Mouse (Mus musculus): ENCODE measurements around the gene Foxn3.

- TF ChIP-seq POLR2A (IDR thresholded peaks at IDR 0.05; ENCODE audit: extremely low read depth, insufficient read depth, low read length) (no peak), CTCF (IDR thresholded peaks at IDR 0.05; ENCODE audit: low read depth, low read length) (no peak)
These were observed 338.3 kb downstream of the Foxn3 start for GRCm38 (mm10) chr12:99224863-99225603.

Data from liver, adult 2 months (tissue).